Mouse (Mus musculus) ES-E14 (cell line): ENCODE data around the gene Hnrnpl. TPM values are rescaled to one million over a fixed set of nuclear protein-coding genes. Genes with fewer than 3 reads are reported as not detected.

ENCODE experiments used
- DNase-seq: peaks from one replicate; pipeline ENCODE4 v3.0.0-alpha.2; 2013; ENCODE audit warnings: low read depth, low spot score
- H3K27ac ChIP-seq: 2 replicates; pipeline ENCODE4 v1.5.1; 2012; ENCODE audit warnings: low read depth, mild to moderate bottlenecking, low read length, moderate library complexity, mixed read lengths; ENCODE audit not compliant: poor library complexity, insufficient read depth, severe bottlenecking
- H3K36me3 ChIP-seq: 2 replicates; pipeline ENCODE4 v1.6.1; 2012; ENCODE audit warnings: mild to moderate bottlenecking, low read length, moderate library complexity, mixed read lengths; ENCODE audit not compliant: control insufficient read depth, poor library complexity, insufficient read depth, severe bottlenecking
- H3K4me1 ChIP-seq, 2 experiments: fragments of 150-350 bp in 1 of 2; sonication (generic) in 1 of 2; 2 replicates each; pipeline ENCODE4 v1.6.1; 2012; ENCODE audit warnings: low read length in 2 of 2, mild to moderate bottlenecking in 1 of 2, mixed read lengths in 1 of 2; ENCODE audit not compliant: control insufficient read depth in 2 of 2, insufficient read depth in 2 of 2, poor library complexity in 1 of 2
- H3K4me3 ChIP-seq, 2 experiments: fragments of 150-350 bp in 1 of 2; sonication (generic) in 1 of 2; 2 replicates each; pipeline ENCODE4 v1.5.1; 2012; ENCODE audit warnings: low read length in 2 of 2, low read depth in 1 of 2, mild to moderate bottlenecking in 1 of 2, mixed read lengths in 1 of 2; ENCODE audit not compliant: insufficient read depth in 1 of 2, poor library complexity in 1 of 2, severe bottlenecking in 1 of 2
- H3K9ac ChIP-seq: 2 replicates; pipeline ENCODE4 v1.6.1; 2012; ENCODE audit warnings: low read depth, mild to moderate bottlenecking, low read length, mixed read lengths; ENCODE audit not compliant: poor library complexity, insufficient read depth, severe bottlenecking
- H3K9me3 ChIP-seq: fragments of 150-350 bp; sonication (generic); 2 replicates; pipeline ENCODE4 v1.6.1; 2012; ENCODE audit warnings: low read depth, mild to moderate bottlenecking, low read length; ENCODE audit not compliant: control insufficient read depth, insufficient read depth
- CHD2 ChIP-seq: IDR thresholded peaks from 2 replicates; pipeline ENCODE4 v1.6.1; 2014; ENCODE audit warnings: mild to moderate bottlenecking, low read depth, low read length, inconsistent platforms
- HCFC1 ChIP-seq: IDR thresholded peaks from 2 replicates; pipeline ENCODE4 v1.6.1; 2012; ENCODE audit warnings: low read length, inconsistent platforms, borderline replicate concordance; ENCODE audit not compliant: insufficient read depth
- MAFK ChIP-seq: IDR thresholded peaks from 2 replicates; pipeline ENCODE4 v1.6.1; 2014; ENCODE audit warnings: mild to moderate bottlenecking, low read depth, low read length, inconsistent platforms; ENCODE audit not compliant: insufficient read depth
- ZC3H11A ChIP-seq: IDR thresholded peaks from 2 replicates; pipeline ENCODE4 v1.6.1; 2012; ENCODE audit warnings: low read depth, mild to moderate bottlenecking, inconsistent platforms, low read length, borderline replicate concordance
- ZNF384 ChIP-seq: IDR thresholded peaks from 2 replicates; pipeline ENCODE4 v1.6.1; 2012; ENCODE audit warnings: low read depth, low read length, inconsistent platforms
- in situ Hi-C, 2 experiments: fragments of 600-800 bp; cut with MboI; formaldehyde crosslinking; loops; one replicate each; pipeline ENCODE4 v1.15.1; 2025; ENCODE audit warnings: low sequenced_read_pairs in 2 of 2, inconsistent platforms in 1 of 2; ENCODE audit not compliant: unreplicated experiment in 2 of 2
- total RNA-seq: library from RNA; depleted of rRNA; stranded (reverse); fragments of 300-350 nt; gene quantifications from 2 replicates; pipeline ENCODE4 v1.2.3, GENCODE M21; 2012

Hnrnpl gene
- total RNA-seq, 1 experiment: 464 TPM

GRCm38 (mm10) chr7:28766173-28766879 is 42.0 kb upstream of the Hnrnpl start, which contains the start of gene Sirt2:
TSS of gene Sirt2 (plus strand) at chr7:28766735.
- TF ChIP-seq HCFC1 (peak; percentile 100), ZNF384 (no peak), ZC3H11A (no peak), CHD2 (peak; percentile 86), MAFK (no peak)
- Histone ChIP-seq H3K4me1 (peaks cover 0 to 4% of the 10 kb centered on the region in 2 experiments; a peak in 1 of 4 replicates), H3K9me3 (no peaks in the 10 kb centered on the region), H3K4me3 (peak within 1 kb of the TSS; percentile 82 to 90), H3K36me3 (peaks cover 4% of the 10 kb centered on the region; the same call in 1 of the 2 replicates), H3K27ac (no peak within 1 kb of the TSS), H3K9ac (peak within 1 kb of the TSS; percentile 76)
- peak; percentile 100 for DNase-seq
- in situ Hi-C loops: no loop called here

GRCm38 (mm10) chr7:28766910-28767309 is 41.4 kb upstream of the Hnrnpl start:
- H3K9ac ChIP-seq: peak overlapping the region; percentile 37; the same call in 1 of the 2 replicates
- no peaks in the 10 kb centered on the region; the same call in 1 of the 2 replicates for H3K36me3 ChIP-seq
- in situ Hi-C loops: no loop called here
- DNase-seq: no peak
- TF ChIP-seq HCFC1 (no peak), CHD2 (no peak)
- H3K27ac ChIP-seq: no peak overlapping the region
- H3K9me3 ChIP-seq: no peaks in the 10 kb centered on the region
- peak overlapping the region; percentile 59 to 73 for H3K4me3 ChIP-seq
- peaks cover 0 to 4% of the 10 kb centered on the region in 2 experiments; a peak in 1 of 4 replicates for H3K4me1 ChIP-seq

GRCm38 (mm10) chr7:28767462-28767965 is 40.8 kb upstream of the Hnrnpl start, which contains the start of gene Nfkbib:
TSS of gene Nfkbib (minus strand) at chr7:28767512.
- in situ Hi-C loops: no loop called here
- no peaks in the 10 kb centered on the region for H3K36me3 ChIP-seq
- peak within 1 kb of the TSS; percentile 82 to 90 for H3K4me3 ChIP-seq
- DNase-seq: no peak
- peaks cover 0 to 2% of the 10 kb centered on the region in 2 experiments; a peak in 1 of 4 replicates for H3K4me1 ChIP-seq
- H3K9me3 ChIP-seq: no peaks in the 10 kb centered on the region
- H3K9ac ChIP-seq: peak within 1 kb of the TSS; percentile 37; the same call in 1 of the 2 replicates
- no peak for TF ChIP-seq ZC3H11A
- no peak for TF ChIP-seq MAFK
- no peak for TF ChIP-seq HCFC1
- no peak for TF ChIP-seq CHD2
- no peak for TF ChIP-seq ZNF384
- no peak within 1 kb of the TSS for H3K27ac ChIP-seq

DNA sequence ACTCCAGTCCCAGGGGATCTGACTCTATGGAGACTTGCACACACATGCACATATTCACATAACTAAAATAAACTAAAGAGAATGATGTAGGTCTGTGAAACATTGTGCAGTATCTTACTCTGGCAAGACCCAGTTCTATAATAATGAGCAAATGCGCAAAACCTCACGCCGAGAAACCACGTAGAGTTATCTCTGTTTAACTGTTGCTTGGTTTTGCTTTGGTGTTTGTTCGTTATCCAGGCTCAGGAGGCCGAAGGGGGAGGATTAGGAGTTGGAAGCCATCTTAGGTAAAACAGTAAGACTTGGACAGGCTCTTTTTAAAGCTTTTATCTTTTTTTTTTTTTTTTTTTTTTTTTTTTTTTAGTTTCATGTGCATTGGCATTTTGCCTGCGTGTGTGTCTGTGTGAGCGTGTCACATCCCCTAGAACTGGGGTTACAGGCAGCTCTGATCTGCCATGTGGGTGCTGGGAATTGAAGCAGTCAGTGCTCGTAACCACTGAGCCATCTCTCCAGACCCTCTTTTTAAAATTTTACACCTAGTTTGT is 38.9 kb upstream of the Hnrnpl start:
- no peak overlapping the region for H3K4me3 ChIP-seq
- no peak overlapping the region for H3K9ac ChIP-seq
- DNase-seq: no peak
- H3K4me1 ChIP-seq: peaks cover 3 to 7% of the 10 kb centered on the region in 2 experiments; a peak in 3 of 4 replicates
- in situ Hi-C loops: no loop called here
- no peaks in the 10 kb centered on the region for H3K36me3 ChIP-seq
- no peak overlapping the region for H3K27ac ChIP-seq
- H3K9me3 ChIP-seq: no peaks in the 10 kb centered on the region
- no peak for TF ChIP-seq HCFC1
- TF ChIP-seq ZNF384: 0 out of 2 replicates have a peak, but pooled peaks have one; percentile 10
